In the genomic region with DNA sequence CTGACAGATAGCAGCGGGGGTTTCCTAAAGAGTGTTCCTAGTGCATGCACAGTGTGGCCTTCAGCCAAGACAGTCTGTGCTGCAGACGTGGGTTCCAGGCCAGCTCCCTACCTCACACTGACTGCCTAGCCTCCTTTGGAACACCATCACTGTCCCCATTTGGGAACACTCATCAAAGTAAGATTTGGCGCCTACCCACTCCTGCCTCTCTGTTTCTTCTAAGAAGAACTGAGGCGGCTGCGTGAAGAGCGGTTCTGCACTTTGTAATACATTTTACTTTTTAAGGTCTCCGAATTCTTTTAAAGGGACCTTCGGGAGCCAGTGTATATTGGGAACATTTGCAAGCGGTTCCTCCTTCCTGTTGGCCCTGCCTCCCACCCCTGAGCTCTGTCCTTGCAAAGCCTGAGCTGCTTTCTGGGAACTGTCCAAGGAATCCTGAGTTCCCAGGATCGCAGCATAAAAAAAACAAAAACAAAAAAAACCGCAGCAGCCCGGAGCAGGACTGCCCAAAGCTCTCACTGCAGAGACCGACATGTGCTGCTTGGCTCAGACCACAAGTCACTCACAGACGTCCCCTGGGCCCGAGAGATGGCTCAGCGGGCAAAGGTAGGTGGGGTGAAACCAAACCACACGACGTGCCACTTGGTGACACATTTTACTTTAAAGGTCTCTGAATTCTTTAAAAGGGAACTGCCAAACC, we compare ENCODE assay signal across 8 mouse cellular contexts. TPM values are rescaled to one million over a fixed set of nuclear protein-coding genes. Genes with fewer than 3 reads are reported as not detected.
A peak's percentile ranks its signal among the peaks of the same experiment; 100 is the strongest.
DNase-seq lines count a peak whose midpoint lies in the region; ATAC-seq and TF ChIP-seq lines count a peak whose summit lies in the region.

No protein-coding gene starts in this region.

- H3K27ac ChIP-seq in cerebellum, adult 2 months (ENCODE audit: insufficient read depth, low read length): peak overlapping the region; percentile 46

- DNase-seq in cerebellum, adult 2 months: peak; percentile 59 to 75
- DNase-seq in cerebellum, adult 11 months: no peak
- DNase-seq in ovary, adult 18-20 months (ENCODE audit: low spot score): peak; percentile 72
- no peak for DNase-seq in ovary, postnatal 14 days (ENCODE audit: low spot score)
- DNase-seq in heart, adult 8-10 months (ENCODE audit: low spot score): peak; percentile 61
- DNase-seq in kidney, postnatal 10 days: peak; percentile 66
- DNase-seq in retina, embryonic 14.5 days (ENCODE audit: low spot score): no peak

- 12% methylated on average over 18 of the region's 18 CpGs for WGBS in cerebellum, adult 2 months

- H3K4me1 ChIP-seq in cerebellum, adult 2 months (ENCODE audit: control insufficient read depth, insufficient read depth, low read length): peaks cover 62% of the 10 kb centered on the region

- peak; percentile 50; the same call in 1 of the 2 replicates for ATAC-seq in neutrophil, adult 5-6 weeks (ENCODE audit: extremely low read depth, insufficient number of reproducible peaks, low FRiP score, poor library complexity, severe bottlenecking)

- H3K27me3 ChIP-seq in cerebellum, adult 2 months (ENCODE audit: control insufficient read depth, insufficient read depth, low read length): no peaks in the 10 kb centered on the region

- TF ChIP-seq POLR2A in cerebellum, adult 2 months (IDR thresholded peaks at IDR 0.05; ENCODE audit: borderline replicate concordance, insufficient read depth, low read length): no peak

- H3K4me3 ChIP-seq in cerebellum, adult 2 months (replicated peaks; ENCODE audit: insufficient read depth, low read depth, low read length): peak overlapping the region; percentile 13

- TF ChIP-seq CTCF in cerebellum, adult 2 months (IDR thresholded peaks at IDR 0.05; ENCODE audit: borderline replicate concordance, insufficient read depth, low read depth, low read length): no peak

RNA-seq across cellular contexts. Expression of a gene that starts 6.4 kb away (rescaled TPM):
- polyA plus RNA-seq in cerebellum, adult 2 months (2012; rRNA removed): 26.2 and 26.3 TPM in 2 replicates
- total RNA-seq in heart, adult 8-10 months (2022): 1 to 10 TPM; 4.4 to 5.4 (median 4.7) TPM
- total RNA-seq in neutrophil, adult 5-6 weeks (2017): 2.3 and 2.5 TPM in 2 replicates

Comparison
In these comparisons a context has a peak if more than half of its experiments do, and no peak if none do; other contexts are left out.
1. DNase-seq: peak in cerebellum, adult 2 months (2 of 2), ovary, adult 18-20 months (single experiment), heart, adult 8-10 months (single experiment) and kidney, postnatal 10 days (single experiment); none in cerebellum, adult 11 months (single experiment), ovary, postnatal 14 days (single experiment) and retina, embryonic 14.5 days (single experiment).